9 mouse cellular contexts compared by ENCODE assay signal in the genomic region with DNA sequence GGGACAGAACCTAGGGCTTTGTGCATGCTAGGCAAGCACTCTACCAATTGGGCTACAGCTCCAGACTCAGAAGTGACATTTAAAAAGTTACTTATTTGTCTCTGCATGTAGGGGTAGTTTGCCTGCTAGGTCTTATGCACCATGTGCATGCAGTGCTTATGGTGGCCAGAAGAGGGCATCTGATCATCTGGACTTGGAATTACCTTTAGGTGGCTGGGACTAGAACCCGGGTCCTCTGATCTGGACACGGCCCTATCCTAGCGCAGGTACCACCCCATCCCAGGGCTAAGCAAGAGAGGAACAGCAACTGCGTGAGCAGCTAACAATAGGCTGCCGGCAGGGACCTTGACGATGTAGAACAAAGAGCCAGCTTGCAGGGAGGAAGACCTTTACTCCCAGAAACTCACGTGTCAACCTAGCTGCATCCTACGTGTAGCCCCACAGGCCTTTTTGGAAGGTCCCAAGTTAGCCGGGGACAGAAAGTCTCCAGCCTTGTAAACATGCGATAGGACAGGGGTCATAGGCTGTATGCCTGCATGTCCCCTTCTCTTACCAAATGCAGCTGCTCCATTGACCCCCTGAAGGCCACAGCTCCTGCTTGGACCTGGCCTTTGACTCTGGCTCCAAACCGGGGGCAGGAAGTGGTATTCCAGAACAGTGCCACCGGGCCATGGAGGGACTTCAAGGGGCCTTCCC. TPM values are rescaled to one million over a fixed set of nuclear protein-coding genes. Genes with fewer than 3 reads are reported as not detected.
A peak's percentile ranks its signal among the peaks of the same experiment; 100 is the strongest.
DNase-seq lines count a peak whose midpoint lies in the region; ATAC-seq and TF ChIP-seq lines count a peak whose summit lies in the region.
"Had no signal": no experiment of that assay in that cellular context is flagged by ENCODE, and none has a peak within 500 bp of the region (broad histone marks: within the 10 kb centered on the region; RNA-seq: fewer than 3 reads in every experiment).

No protein-coding gene starts in this region.

- no peaks in the 10 kb centered on the region for H3K36me3 ChIP-seq in hindbrain, postnatal 0 days (ENCODE audit: insufficient read depth, low read length)
- no peaks in the 10 kb centered on the region for H3K36me3 ChIP-seq in hindbrain, embryonic 13.5 days
- H3K36me3 ChIP-seq in ES-Bruce4 (ENCODE audit: control insufficient read depth, insufficient read depth, low read length, poor library complexity, severe bottlenecking), result no peaks in the 10 kb centered on the region

- no peaks in the 10 kb centered on the region for H3K9me3 ChIP-seq in hindbrain, postnatal 0 days (ENCODE audit: low read length)
- no peaks in the 10 kb centered on the region for H3K9me3 ChIP-seq in hindbrain, embryonic 13.5 days
- no peaks in the 10 kb centered on the region for H3K9me3 ChIP-seq in ES-Bruce4 (replicated peaks; ENCODE audit: control insufficient read depth, insufficient read depth, low read length, poor library complexity, severe bottlenecking)

- 79% methylated on average over 12 of the region's 12 CpGs for WGBS in hindbrain, postnatal 0 days
- WGBS in hindbrain, embryonic 13.5 days, result 71% methylated on average over 12 of the region's 12 CpGs

- no peak for ATAC-seq in hindbrain, postnatal 0 days
- ATAC-seq in hindbrain, embryonic 13.5 days (ENCODE audit: low FRiP score), result no peak

- H3K4me1 ChIP-seq in hindbrain, postnatal 0 days (ENCODE audit: insufficient read depth, low read length), result peaks cover 9% of the 10 kb centered on the region; the same call in 1 of the 2 replicates
- peaks cover 37% of the 10 kb centered on the region for H3K4me1 ChIP-seq in hindbrain, embryonic 13.5 days (replicated peaks)
- peaks cover 9% of the 10 kb centered on the region for H3K4me1 ChIP-seq in ES-Bruce4 (ENCODE audit: control insufficient read depth, insufficient read depth, low read length)

- H3K27me3 ChIP-seq in hindbrain, postnatal 0 days (ENCODE audit: insufficient read depth, low read length), result no peaks in the 10 kb centered on the region
- H3K27me3 ChIP-seq in hindbrain, embryonic 13.5 days, result 0 out of 2 replicates have a peak, but pooled peaks cover 4% of the 10 kb centered on the region
- no peaks in the 10 kb centered on the region for H3K27me3 ChIP-seq in ES-Bruce4 (ENCODE audit: control insufficient read depth, insufficient read depth, low read length, poor library complexity, severe bottlenecking)

- TF ChIP-seq CTCF in hindbrain, postnatal 0 days (IDR thresholded peaks at IDR 0.05; ENCODE audit: low read depth), result peak; percentile 60
- TF ChIP-seq CTCF in ES-Bruce4 (IDR thresholded peaks at IDR 0.05; ENCODE audit: low read depth, low read length), result peak; percentile 54
- peak; percentile 48; the same call in 1 of the 2 replicates for TF ChIP-seq CTCF in brain, embryonic 14.5 days (IDR thresholded peaks at IDR 0.05; ENCODE audit: borderline replicate concordance, extremely low read depth, insufficient read depth, insufficient read length)

- no peak overlapping the region for H3K9ac ChIP-seq in hindbrain, postnatal 0 days (replicated peaks; ENCODE audit: low read length)
- H3K9ac ChIP-seq in hindbrain, embryonic 13.5 days, result no peak overlapping the region
- H3K9ac ChIP-seq in ES-Bruce4 (ENCODE audit: low read depth, poor library complexity, severe bottlenecking), result no peak overlapping the region

- no peak for TF ChIP-seq POLR2A in ES-Bruce4 (IDR thresholded peaks at IDR 0.05; ENCODE audit: insufficient read depth, low read length)
- TF ChIP-seq POLR2A in brain, embryonic 14.5 days (IDR thresholded peaks at IDR 0.05; ENCODE audit: borderline replicate concordance, extremely low read depth, insufficient read depth, insufficient read length, poor library complexity, severe bottlenecking), result no peak

- TF ChIP-seq EP300 in ES-Bruce4 (IDR thresholded peaks at IDR 0.05; ENCODE audit: insufficient read depth, low read depth, low read length), result no peak

- H3K4me2 ChIP-seq in hindbrain, postnatal 0 days (ENCODE audit: low read depth, low read length), result no peak overlapping the region
- H3K4me2 ChIP-seq in hindbrain, embryonic 13.5 days, result no peak overlapping the region

- H3K27ac ChIP-seq in hindbrain, postnatal 0 days, result no peak overlapping the region
- no peak overlapping the region for H3K27ac ChIP-seq in hindbrain, embryonic 13.5 days
- no peak overlapping the region for H3K27ac ChIP-seq in ES-Bruce4 (ENCODE audit: insufficient read depth, low read length)

- no peak overlapping the region for H3K4me3 ChIP-seq in hindbrain, postnatal 0 days (ENCODE audit: low read length)
- no peak overlapping the region for H3K4me3 ChIP-seq in hindbrain, embryonic 13.5 days
- no peak overlapping the region for H3K4me3 ChIP-seq in ES-Bruce4 (ENCODE audit: low read depth, low read length)

- no peak for DNase-seq in hindbrain, postnatal 0 days (ENCODE audit: low spot score)
- DNase-seq in brain, embryonic 14.5 days (ENCODE audit: low read depth), result no peak
- peak; percentile 9 for DNase-seq in naive thymus-derived CD4-positive, alpha-beta T cell, adult 2 months (ENCODE audit: low read depth)
- no peak for DNase-seq in ovary, postnatal 14 days (ENCODE audit: low spot score)
- no peak for DNase-seq in right cerebral cortex, postnatal 25 days
- no peak for DNase-seq in left cerebral cortex, adult 8-10 months (ENCODE audit: low spot score in 2 of 2)
- DNase-seq: kidney, adult 11 months had no signal

RNA-seq across cellular contexts. Expression of gene Smad6, which starts 38.8 kb away (rescaled TPM):
- 11.9 and 13.2 TPM in 2 replicates for total RNA-seq in hindbrain, postnatal 0 days (2014; rRNA removed)
- polyA plus RNA-seq in hindbrain, postnatal 0 days (2015; fragmentation: Nextera tagmentation; extraction: Ambion mirVana), result 1.3 and 1.7 TPM in 2 replicates
- 2.3 and 2.8 TPM in 2 replicates for polyA plus RNA-seq in hindbrain, embryonic 13.5 days (2015; fragmentation: Nextera tagmentation; extraction: Ambion mirVana)
- 2.7 and 4.7 TPM in 2 replicates for polyA plus RNA-seq in ES-Bruce4 (2011; ENCODE audit: insufficient read depth, insufficient read length, low read depth, missing spikeins)
- 4.9 and 6.1 TPM in 2 replicates for polyA plus RNA-seq in brain, embryonic 14.5 days (2012; rRNA removed)
- 1 to 10 TPM; 1.9 to 2.8 (median 2.1) TPM for total RNA-seq in left cerebral cortex, adult 8-10 months (2022)
